8 mouse cellular contexts compared by ENCODE assay signal in genomic region chr5:73340723-73341235, GRCm38 (mm10). TPM values are rescaled to one million over a fixed set of nuclear protein-coding genes. Genes with fewer than 3 reads are reported as not detected.
DNase-seq lines count a peak whose midpoint lies in the region; ATAC-seq lines count a peak whose summit lies in the region.

Ociad2 (minus strand) TSS chr5:73341028.

- H3K9ac ChIP-seq in heart, embryonic 13.5 days, result no peak within 1 kb of the TSS

- intact Hi-C loops in left cerebral cortex, postnatal 36 days (cut with DNase I), result no loop called here

- no peak within 1 kb of the TSS for H3K4me3 ChIP-seq in heart, embryonic 13.5 days

- no peaks in the 10 kb centered on the region for H3K36me3 ChIP-seq in heart, embryonic 13.5 days

- no peak for ATAC-seq in heart, embryonic 13.5 days (ENCODE audit: extremely low read depth, insufficient number of reproducible peaks, low FRiP score, low TSS enrichment)

- 76% methylated on average over 8 of the region's 8 CpGs for WGBS in heart, embryonic 13.5 days

- DNase-seq in heart, adult 11 months, result no peak
- peak; percentile 46 for DNase-seq in adrenal gland, adult 2 months
- no peak for DNase-seq in gastrocnemius, adult 8-10 months (ENCODE audit: low spot score in 2 of 2)
- DNase-seq in left cerebral cortex, postnatal 36 days (ENCODE audit: low spot score in 2 of 2), result no peak
- DNase-seq in thymus, postnatal 4 days, result no peak
- DNase-seq in cerebellum, adult 18-20 months, result no peak
- no peak for DNase-seq in embryo, embryonic 10 days (ENCODE audit: low spot score)

- no peaks in the 10 kb centered on the region for H3K9me3 ChIP-seq in heart, embryonic 13.5 days

- peaks cover 14% of the 10 kb centered on the region; the same call in 1 of the 2 replicates for H3K27me3 ChIP-seq in heart, embryonic 13.5 days (replicated peaks)

- H3K27ac ChIP-seq in heart, embryonic 13.5 days (replicated peaks), result no peak within 1 kb of the TSS

- no peak within 1 kb of the TSS for H3K4me2 ChIP-seq in heart, embryonic 13.5 days

- H3K4me1 ChIP-seq in heart, embryonic 13.5 days, result peaks cover 35% of the 10 kb centered on the region

RNA-seq across cellular contexts. Expression of gene Ociad2, which starts in this region (rescaled TPM):
- polyA plus RNA-seq in heart, embryonic 13.5 days (2015; fragmentation: Nextera tagmentation; extraction: Ambion mirVana), result 17.0 and 19.2 TPM in 2 replicates
- 10 to 100 TPM; 19.3 to 32.9 TPM for total RNA-seq in adrenal gland, adult 2 months (2021)
- 0.83 and 1.1 TPM in 2 replicates for polyA plus RNA-seq in adrenal gland, adult 2 months (2012; rRNA removed)
- total RNA-seq in gastrocnemius, adult 8-10 months (2022), result 10 to 100 TPM; 64.1 to 75.0 (median 65.4) TPM
- 100 to 1,000 TPM; 110 to 119 TPM for total RNA-seq in left cerebral cortex, postnatal 36 days (2021)
